Mouse (Mus musculus): ENCODE measurements around the gene Ccdc54. TPM values are rescaled to one million over a fixed set of nuclear protein-coding genes. Genes with fewer than 3 reads are reported as not detected.
A peak's percentile ranks its signal among the peaks of the same experiment; 100 is the strongest.

Gene Ccdc54
- polyA plus RNA-seq, 1 experiment from 2014 or later, result not detected

GRCm38 (mm10) chr16:50589574-50590151 lies 1.3 kb downstream of the Ccdc54 start:
- Histone ChIP-seq H3K27ac (replicated peaks) (no peak overlapping the region), H3K9me3 (no peaks in the 10 kb centered on the region), H3K27me3 (no peaks in the 10 kb centered on the region), H3K4me3 (no peak overlapping the region), H3K9ac (replicated peaks) (no peak overlapping the region), H3K36me3 (no peaks in the 10 kb centered on the region), H3K4me1 (peaks cover 12% of the 10 kb centered on the region), H3K4me2 (replicated peaks) (no peak overlapping the region)
- WGBS, result 90% methylated on average over 11 of the region's 11 CpGs
- no peak for ATAC-seq (replicated peaks)

GRCm38 (mm10) chr16:50588191-50588590 lies 2.8 kb downstream of the Ccdc54 start:
- Histone ChIP-seq H3K27me3 (no peaks in the 10 kb centered on the region), H3K9ac (replicated peaks) (no peak overlapping the region), H3K4me3 (no peak overlapping the region), H3K9me3 (no peaks in the 10 kb centered on the region), H3K4me2 (replicated peaks) (no peak overlapping the region), H3K36me3 (no peaks in the 10 kb centered on the region), H3K4me1 (peaks cover 12% of the 10 kb centered on the region), H3K27ac (replicated peaks) (no peak overlapping the region)
- WGBS, result 95% methylated on average over 1 of the region's 1 CpGs
- ATAC-seq (replicated peaks), result no peak

DNA sequence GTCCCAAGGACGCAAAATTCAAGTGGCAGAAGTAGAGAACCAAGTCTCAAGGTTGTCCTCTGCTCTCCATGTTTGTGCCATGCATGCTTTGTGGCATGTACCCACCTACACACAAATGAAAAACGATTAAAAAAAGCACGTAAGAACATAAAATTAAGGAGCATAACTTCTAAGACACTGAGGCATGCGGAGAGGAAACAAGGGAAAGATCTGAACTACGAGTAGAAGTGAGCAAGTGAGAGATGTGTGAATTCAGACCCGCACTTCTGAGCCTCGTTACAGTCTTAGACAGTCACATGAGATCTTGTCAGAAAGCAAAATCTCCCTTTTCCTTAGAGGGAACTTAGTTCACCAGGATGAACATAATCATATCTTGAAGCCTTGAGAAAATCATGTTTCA lies 3.8 kb downstream of the Ccdc54 start:
- ATAC-seq (replicated peaks), result no peak
- Histone ChIP-seq H3K4me1 (peaks cover 12% of the 10 kb centered on the region), H3K27ac (replicated peaks) (no peak overlapping the region), H3K9ac (replicated peaks) (no peak overlapping the region), H3K36me3 (no peaks in the 10 kb centered on the region), H3K4me2 (replicated peaks) (no peak overlapping the region), H3K27me3 (no peaks in the 10 kb centered on the region), H3K4me3 (no peak overlapping the region), H3K9me3 (no peaks in the 10 kb centered on the region)
- 89% methylated on average over 7 of the region's 7 CpGs for whole genome bisulfite sequencing

DNA sequence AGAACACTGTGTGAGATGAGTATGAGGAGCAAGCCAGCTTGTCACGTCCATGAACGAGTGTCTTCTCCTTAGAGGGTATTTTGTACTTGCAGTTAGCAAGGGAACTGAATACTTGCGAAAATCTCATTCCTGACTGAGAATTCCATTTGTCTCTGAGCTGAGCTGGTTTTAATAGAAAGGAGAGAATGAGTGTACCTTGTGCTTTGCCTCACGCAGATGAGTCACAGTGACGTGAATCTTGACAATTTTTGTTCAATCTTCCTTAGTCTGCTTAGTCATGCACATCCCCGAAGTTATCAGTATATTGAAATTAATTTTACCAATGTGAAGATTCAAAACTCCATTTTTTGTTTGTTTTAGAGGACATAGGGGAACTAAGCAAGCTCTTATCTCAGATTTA lies 12.6 kb downstream of the Ccdc54 start:
- no peaks in the 10 kb centered on the region; the same call in 1 of the 2 replicates for H3K4me1 ChIP-seq
- WGBS, result 80% methylated on average over 6 of the region's 6 CpGs
- H3K27ac ChIP-seq (replicated peaks), result no peak overlapping the region
- H3K9ac ChIP-seq (replicated peaks), result no peak overlapping the region
- ATAC-seq (replicated peaks), result no peak
- H3K9me3 ChIP-seq, result no peaks in the 10 kb centered on the region
- H3K27me3 ChIP-seq, result no peaks in the 10 kb centered on the region
- H3K4me3 ChIP-seq, result no peak overlapping the region
- no peaks in the 10 kb centered on the region for H3K36me3 ChIP-seq
- H3K4me2 ChIP-seq (replicated peaks), result no peak overlapping the region

DNA sequence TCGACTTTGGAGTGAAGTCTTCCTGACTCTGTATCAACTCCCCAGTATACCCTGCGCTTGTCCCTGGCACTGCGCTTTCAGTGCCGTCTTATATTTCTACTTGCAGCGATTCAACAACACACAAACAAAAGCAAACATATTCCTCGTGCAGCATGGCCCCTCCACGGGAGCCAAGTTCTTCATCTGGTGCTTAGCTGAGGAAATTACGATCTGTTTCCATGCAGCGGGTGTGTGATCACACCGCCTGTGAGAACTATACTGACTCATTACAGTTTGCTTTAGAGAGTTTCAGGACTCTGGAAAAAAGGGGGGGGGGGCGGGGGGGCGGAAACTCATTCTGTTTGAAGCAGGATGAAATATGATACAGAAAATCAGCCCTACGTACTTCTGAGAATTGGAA lies 18.4 kb downstream of the Ccdc54 start:
- H3K4me1 ChIP-seq, result no peaks in the 10 kb centered on the region
- no peak overlapping the region for H3K4me2 ChIP-seq (replicated peaks)
- H3K9me3 ChIP-seq, result no peaks in the 10 kb centered on the region
- no peaks in the 10 kb centered on the region for H3K27me3 ChIP-seq
- H3K9ac ChIP-seq (replicated peaks), result no peak overlapping the region
- H3K36me3 ChIP-seq, result no peaks in the 10 kb centered on the region
- H3K4me3 ChIP-seq, result no peak overlapping the region
- ATAC-seq (replicated peaks), result peak; percentile 94
- 61% methylated on average over 13 of the region's 13 CpGs for WGBS
- no peak overlapping the region for H3K27ac ChIP-seq (replicated peaks)

GRCm38 (mm10) chr16:50559163-50559771 lies 31.7 kb downstream of the Ccdc54 start:
- H3K4me1 ChIP-seq, result no peaks in the 10 kb centered on the region
- no peak overlapping the region for H3K9ac ChIP-seq (replicated peaks)
- no peak overlapping the region for H3K27ac ChIP-seq (replicated peaks)
- no peak for ATAC-seq (replicated peaks)
- H3K4me3 ChIP-seq, result no peak overlapping the region
- WGBS, result 89% methylated on average over 6 of the region's 6 CpGs
- no peaks in the 10 kb centered on the region for H3K36me3 ChIP-seq
- no peaks in the 10 kb centered on the region for H3K27me3 ChIP-seq
- H3K4me2 ChIP-seq (replicated peaks), result no peak overlapping the region
- no peaks in the 10 kb centered on the region for H3K9me3 ChIP-seq

GRCm38 (mm10) chr16:50553828-50554227 lies 37.1 kb downstream of the Ccdc54 start:
- Histone ChIP-seq H3K4me3 (no peak overlapping the region), H3K9me3 (no peaks in the 10 kb centered on the region), H3K9ac (replicated peaks) (no peak overlapping the region), H3K27me3 (no peaks in the 10 kb centered on the region), H3K36me3 (no peaks in the 10 kb centered on the region), H3K27ac (replicated peaks) (no peak overlapping the region), H3K4me1 (no peaks in the 10 kb centered on the region), H3K4me2 (replicated peaks) (no peak overlapping the region)
- peak; percentile 66; the same call in 1 of the 2 replicates for ATAC-seq (replicated peaks)
- 49% methylated on average over 2 of the region's 2 CpGs for WGBS

GRCm38 (mm10) chr16:50551871-50552528 lies 39.0 kb downstream of the Ccdc54 start:
- Histone ChIP-seq H3K9me3 (no peaks in the 10 kb centered on the region), H3K4me3 (no peak overlapping the region), H3K27me3 (no peaks in the 10 kb centered on the region), H3K36me3 (no peaks in the 10 kb centered on the region), H3K27ac (replicated peaks) (no peak overlapping the region), H3K4me2 (replicated peaks) (no peak overlapping the region), H3K9ac (replicated peaks) (no peak overlapping the region), H3K4me1 (no peaks in the 10 kb centered on the region)
- ATAC-seq (replicated peaks), result no peak
- WGBS, result 88% methylated on average over 7 of the region's 7 CpGs

DNA sequence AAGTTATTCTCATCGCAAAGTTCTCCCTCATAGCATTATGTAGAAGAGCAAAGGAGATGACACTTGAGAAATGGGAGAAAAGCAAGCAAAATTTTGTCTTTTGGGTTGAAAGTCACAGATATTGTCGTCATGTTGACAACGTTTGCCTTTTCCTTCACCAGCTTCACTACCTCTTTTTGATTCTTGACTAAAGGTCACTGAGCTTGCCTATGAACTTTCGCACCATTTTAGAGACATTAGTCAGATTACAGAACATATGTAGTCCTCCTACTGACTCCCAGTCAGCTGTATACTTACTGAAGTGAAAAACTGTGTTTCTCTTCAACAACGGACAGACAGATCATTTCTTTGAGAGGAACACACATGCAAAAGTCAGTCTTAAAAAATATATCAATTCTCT lies 40.0 kb downstream of the Ccdc54 start:
- no peak overlapping the region for H3K4me2 ChIP-seq (replicated peaks)
- no peaks in the 10 kb centered on the region for H3K27me3 ChIP-seq
- H3K36me3 ChIP-seq, result no peaks in the 10 kb centered on the region
- no peak overlapping the region for H3K27ac ChIP-seq (replicated peaks)
- no peak overlapping the region for H3K9ac ChIP-seq (replicated peaks)
- H3K9me3 ChIP-seq, result no peaks in the 10 kb centered on the region
- no peak for ATAC-seq (replicated peaks)
- 93% methylated on average over 5 of the region's 5 CpGs for WGBS
- H3K4me1 ChIP-seq, result no peaks in the 10 kb centered on the region
- no peak overlapping the region for H3K4me3 ChIP-seq

DNA sequence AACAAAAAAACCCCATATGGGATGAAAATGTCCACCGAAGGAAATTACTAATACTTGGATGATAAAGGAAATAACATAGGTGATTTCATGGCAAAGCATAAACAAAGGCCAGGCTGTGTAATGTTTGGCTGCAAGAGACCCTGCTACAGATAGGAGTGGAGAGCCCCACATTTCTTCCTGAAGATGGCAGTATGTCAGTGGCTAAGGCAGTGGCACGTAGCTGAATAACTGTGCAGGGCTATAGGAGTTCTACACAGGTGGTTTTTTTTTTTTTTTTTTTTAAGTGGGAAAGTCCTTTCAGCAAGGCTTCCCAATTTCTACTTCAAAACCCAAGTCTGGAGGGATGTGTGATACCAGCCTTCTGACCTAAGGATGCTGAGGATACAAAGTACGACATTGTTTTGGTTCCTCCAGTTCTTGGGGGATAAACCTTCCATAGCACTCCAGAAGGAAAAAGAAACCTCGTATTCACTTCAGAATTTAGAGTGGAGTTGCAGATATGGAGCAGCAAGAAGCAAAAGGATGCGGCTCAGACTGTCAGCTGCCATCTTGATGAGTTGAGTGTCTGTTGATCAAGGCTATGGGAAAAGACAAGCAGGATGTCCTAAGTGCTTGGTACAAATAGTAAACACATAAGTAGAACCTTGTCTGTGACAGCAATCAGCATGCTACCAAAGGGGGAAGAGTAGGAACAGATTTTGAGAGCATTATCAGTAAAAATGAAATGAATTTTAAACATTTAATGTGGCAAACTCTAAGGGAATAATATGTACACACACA lies 48.2 kb downstream of the Ccdc54 start:
- Histone ChIP-seq H3K27me3 (no peaks in the 10 kb centered on the region), H3K27ac (replicated peaks) (no peak overlapping the region), H3K36me3 (no peaks in the 10 kb centered on the region), H3K9me3 (no peaks in the 10 kb centered on the region), H3K4me2 (replicated peaks) (no peak overlapping the region), H3K4me1 (no peaks in the 10 kb centered on the region), H3K9ac (replicated peaks) (no peak overlapping the region), H3K4me3 (no peak overlapping the region)
- 69% methylated on average over 5 of the region's 5 CpGs for WGBS
- ATAC-seq (replicated peaks), result peak; percentile 91
